Mouse (Mus musculus) brain, adult 2 months (tissue): ENCODE data around the gene Amigo1.
"Not testable (repeated sequence)": the region's sequence is repeated elsewhere in the genome, so short reads cannot be mapped to it uniquely, and the experiment has no call there.

Experiments used
- DNase-seq: peaks from one replicate; pipeline ENCODE4 v3.0.0; 2011; ENCODE audit warnings: low read depth, low spot score

The Amigo1 gene

GRCm38 (mm10) chr3:108209536-108209935, 23.4 kb downstream of the Amigo1 start:
- DNase-seq, result no peak

- peak; percentile 99 for DNase-seq
Measured at GRCm38 (mm10) chr3:108209946-108210770, 24.0 kb downstream of the Amigo1 start.

- peak; percentile 93 for DNase-seq
Measured at GRCm38 (mm10) chr3:108210771-108211139, 24.6 kb downstream of the Amigo1 start, which contains the start of gene Atxn7l2. TSS of gene Atxn7l2 (minus strand) at chr3:108210934.

DNA sequence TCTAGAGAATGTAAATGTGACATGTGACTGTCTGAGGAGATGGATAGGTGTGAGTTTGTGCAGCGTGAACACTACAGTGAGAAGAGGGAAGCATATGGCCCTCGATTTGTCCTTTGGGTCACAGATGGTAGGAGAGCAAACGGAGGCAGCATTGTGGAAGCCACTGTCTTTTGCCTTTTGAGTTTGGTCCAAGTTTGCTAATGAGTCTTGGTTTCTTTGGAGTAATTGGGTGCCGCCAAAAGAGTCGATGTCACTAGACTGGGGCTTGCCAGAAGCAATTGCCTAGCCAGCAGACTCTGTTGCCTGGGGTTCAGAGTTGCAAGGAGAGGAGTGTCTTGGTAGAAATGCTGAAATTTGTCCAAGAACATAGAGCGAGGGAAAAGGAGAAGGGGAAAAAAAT, 25.7 kb downstream of the Amigo1 start:
- DNase-seq, result peak; percentile 75

- no peak for DNase-seq
Measured at GRCm38 (mm10) chr3:108212406-108212805, 26.3 kb downstream of the Amigo1 start.

GRCm38 (mm10) chr3:108214734-108215133, 28.6 kb downstream of the Amigo1 start:
- no peak for DNase-seq

GRCm38 (mm10) chr3:108220661-108221060, 34.5 kb downstream of the Amigo1 start:
- no peak for DNase-seq

DNA sequence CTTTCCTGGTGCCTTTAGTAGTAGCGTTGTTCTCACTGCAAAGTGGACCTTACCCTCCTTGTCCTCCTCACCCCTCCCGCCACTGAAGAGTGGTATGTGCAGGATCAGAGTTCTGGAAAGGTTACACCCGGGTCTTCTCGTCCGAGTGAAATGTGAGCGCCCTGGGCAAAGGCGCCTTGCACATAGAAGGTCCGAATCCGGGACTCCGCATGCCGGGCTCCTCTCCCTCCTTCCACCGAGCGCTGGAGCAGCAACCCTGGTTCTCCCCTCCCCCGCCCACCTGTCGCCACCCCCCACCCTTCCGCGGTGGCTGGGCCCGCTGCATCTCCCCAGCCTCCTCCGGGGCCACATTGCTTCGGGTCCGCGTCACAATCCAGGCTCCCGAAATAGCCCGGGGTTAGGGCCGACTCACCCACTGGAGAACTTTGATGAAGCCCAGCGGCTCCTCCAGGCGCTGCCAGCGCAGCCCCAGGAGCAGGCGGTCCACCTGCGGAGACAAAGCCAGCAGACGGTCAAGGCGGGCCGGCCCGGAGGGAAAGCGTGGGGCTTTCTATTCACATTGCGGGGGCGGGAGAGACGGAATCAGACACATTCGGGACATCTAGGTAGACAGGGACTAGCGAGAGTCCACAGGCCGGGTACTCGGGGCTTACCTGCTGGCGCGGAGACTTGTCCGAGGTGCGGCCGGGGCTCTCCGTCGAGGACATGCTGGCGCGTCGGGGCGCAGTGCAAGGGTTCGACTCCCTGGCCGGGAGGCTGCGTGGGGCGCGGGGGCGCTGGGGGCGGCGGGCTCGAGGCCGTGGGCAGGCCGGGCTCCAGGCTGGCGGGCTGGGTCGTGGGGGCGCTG, 39.8 kb downstream of the Amigo1 start:
- no peak for DNase-seq

- DNase-seq, result no peak
Measured at GRCm38 (mm10) chr3:108226558-108227350, 40.6 kb downstream of the Amigo1 start, which contains the start of gene Sypl2. TSS of gene Sypl2 (minus strand) at chr3:108226648.

DNA sequence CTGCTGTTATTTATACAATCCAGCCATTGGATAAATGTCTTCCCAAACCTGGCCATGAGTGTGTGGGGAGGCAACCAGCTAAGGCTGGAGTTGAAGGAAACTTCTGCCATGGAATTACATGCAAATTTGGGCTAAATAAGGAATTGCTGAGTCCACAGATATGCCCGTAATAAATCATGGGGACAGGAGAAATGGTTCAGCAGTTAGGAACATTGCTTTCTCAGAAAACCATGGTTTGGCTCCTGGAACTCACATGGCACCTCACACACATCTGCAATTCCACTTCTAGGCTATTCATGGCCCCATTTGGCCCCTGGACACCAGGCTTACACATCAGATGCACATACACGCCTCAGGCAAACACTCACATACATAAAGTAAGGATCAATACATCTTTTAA, 41.4 kb downstream of the Amigo1 start:
- no peak for DNase-seq

- DNase-seq, result no peak
Measured at GRCm38 (mm10) chr3:108231646-108232045, 45.5 kb downstream of the Amigo1 start.

- not testable (repeated sequence) for DNase-seq
Measured at GRCm38 (mm10) chr3:108237474-108238102, 51.5 kb downstream of the Amigo1 start.

- peak; percentile 53 for DNase-seq
Measured at GRCm38 (mm10) chr3:108241243-108241839, 55.2 kb downstream of the Amigo1 start.
